ENCODE assay signal across 8 mouse cellular contexts in the genomic region with DNA sequence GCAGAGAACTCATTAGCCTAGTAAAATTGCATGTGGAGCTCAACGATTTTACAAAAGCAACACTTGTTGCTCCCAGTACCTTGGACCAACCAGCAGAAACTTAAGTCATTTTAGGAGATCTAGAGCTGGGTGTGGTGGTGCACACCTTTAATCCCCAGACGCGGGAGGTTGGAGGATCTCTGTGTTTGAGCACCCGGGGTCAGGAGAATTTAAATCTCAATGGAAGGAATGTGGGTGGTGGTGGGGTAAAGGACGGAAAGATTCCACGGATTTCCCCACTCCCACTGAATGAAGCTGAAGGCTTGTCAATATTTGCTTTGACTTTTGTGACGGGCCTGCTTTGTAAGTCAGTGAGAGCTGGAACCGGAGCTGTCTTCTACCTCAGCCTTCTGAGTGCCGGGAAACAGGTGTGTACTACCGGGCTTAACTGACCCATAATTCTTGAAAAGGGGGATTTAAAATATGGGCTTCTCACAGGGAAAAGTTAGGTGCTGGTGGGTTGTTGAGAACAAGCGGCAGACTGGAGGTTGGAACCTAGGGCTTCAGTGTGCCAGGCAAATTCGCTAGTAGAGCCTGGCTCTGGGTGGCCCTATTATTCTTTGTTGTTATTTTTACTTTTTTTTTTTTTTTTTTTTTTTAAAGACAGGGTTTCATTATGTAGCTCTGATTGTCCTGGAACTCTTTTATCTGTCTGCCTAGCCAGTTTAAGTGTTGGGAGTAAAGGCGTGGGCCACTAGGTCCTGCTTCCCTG. TPM values are rescaled to one million over a fixed set of nuclear protein-coding genes. Genes with fewer than 3 reads are reported as not detected.
A peak's percentile ranks its signal among the peaks of the same experiment; 100 is the strongest.
DNase-seq lines count a peak whose midpoint lies in the region; ATAC-seq and TF ChIP-seq lines count a peak whose summit lies in the region.

No protein-coding gene starts in this region.

- 55% methylated on average over 13 of the region's 13 CpGs for whole genome bisulfite sequencing in heart, embryonic 12.5 days
- 43% methylated on average over 13 of the region's 13 CpGs for WGBS in intestine, embryonic 14.5 days
- WGBS in neural tube, embryonic 12.5 days, result 25% methylated on average over 13 of the region's 13 CpGs

- no peak overlapping the region for H3K27ac ChIP-seq in heart, embryonic 12.5 days (ENCODE audit: poor library complexity, severe bottlenecking)
- H3K27ac ChIP-seq in intestine, embryonic 14.5 days (ENCODE audit: low read depth), result no peak overlapping the region
- H3K27ac ChIP-seq in neural tube, embryonic 12.5 days, result no peak overlapping the region

- no peak overlapping the region for H3K9ac ChIP-seq in heart, embryonic 12.5 days
- no peak overlapping the region for H3K9ac ChIP-seq in intestine, embryonic 14.5 days (ENCODE audit: low read length)
- H3K9ac ChIP-seq in neural tube, embryonic 12.5 days, result no peak overlapping the region

- no peak for TF ChIP-seq POLR2A in brain, embryonic 14.5 days (IDR thresholded peaks at IDR 0.05; ENCODE audit: borderline replicate concordance, extremely low read depth, insufficient read depth, insufficient read length, poor library complexity, severe bottlenecking)

- TF ChIP-seq CTCF in brain, embryonic 14.5 days (IDR thresholded peaks at IDR 0.05; ENCODE audit: borderline replicate concordance, extremely low read depth, insufficient read depth, insufficient read length), result no peak

- H3K4me1 ChIP-seq in heart, embryonic 12.5 days (replicated peaks), result peaks cover 10% of the 10 kb centered on the region; the same call in 1 of the 2 replicates
- H3K4me1 ChIP-seq in intestine, embryonic 14.5 days (replicated peaks; ENCODE audit: control insufficient read depth, insufficient read depth, low read length), result peaks cover 17% of the 10 kb centered on the region; the same call in 1 of the 2 replicates
- peaks cover 11% of the 10 kb centered on the region for H3K4me1 ChIP-seq in neural tube, embryonic 12.5 days

- H3K36me3 ChIP-seq in heart, embryonic 12.5 days, result peaks cover 12% of the 10 kb centered on the region
- peaks cover 21% of the 10 kb centered on the region for H3K36me3 ChIP-seq in intestine, embryonic 14.5 days (ENCODE audit: control insufficient read depth, insufficient read depth, low read length)
- peaks cover 7% of the 10 kb centered on the region for H3K36me3 ChIP-seq in neural tube, embryonic 12.5 days

- no peaks in the 10 kb centered on the region for H3K9me3 ChIP-seq in heart, embryonic 12.5 days (replicated peaks)
- no peaks in the 10 kb centered on the region for H3K9me3 ChIP-seq in intestine, embryonic 14.5 days (ENCODE audit: control insufficient read depth, low read length)
- no peaks in the 10 kb centered on the region for H3K9me3 ChIP-seq in neural tube, embryonic 12.5 days

- DNase-seq in heart, adult 11 months, result no peak
- peak; percentile 7 for DNase-seq in brain, embryonic 14.5 days (ENCODE audit: low read depth)
- DNase-seq in intestine, embryonic 14.5 days (ENCODE audit: low spot score), result no peak
- no peak for DNase-seq in layer of hippocampus, adult 18-20 months (ENCODE audit: low spot score in 2 of 2)
- DNase-seq in left cerebral cortex, adult 9 months (ENCODE audit: low spot score in 2 of 2), result no peak
- no peak for DNase-seq in gastrocnemius, adult 18-20 months (ENCODE audit: low spot score)

- no peak for ATAC-seq in heart, embryonic 12.5 days (ENCODE audit: insufficient number of reproducible peaks, low FRiP score)
- no peak for ATAC-seq in intestine, embryonic 14.5 days (replicated peaks; ENCODE audit: low FRiP score, low TSS enrichment, low read depth)
- ATAC-seq in neural tube, embryonic 12.5 days (ENCODE audit: low FRiP score, low read depth), result no peak

- H3K4me2 ChIP-seq in heart, embryonic 12.5 days, result peak overlapping the region; percentile 77
- peak overlapping the region; percentile 65 for H3K4me2 ChIP-seq in intestine, embryonic 14.5 days (ENCODE audit: low read length)
- peak overlapping the region; percentile 73 for H3K4me2 ChIP-seq in neural tube, embryonic 12.5 days (replicated peaks)

- H3K27me3 ChIP-seq in heart, embryonic 12.5 days (replicated peaks), result no peaks in the 10 kb centered on the region
- H3K27me3 ChIP-seq in intestine, embryonic 14.5 days (replicated peaks; ENCODE audit: control insufficient read depth, insufficient read depth, low read length), result no peaks in the 10 kb centered on the region
- H3K27me3 ChIP-seq in neural tube, embryonic 12.5 days (replicated peaks), result no peaks in the 10 kb centered on the region

- no peak overlapping the region for H3K4me3 ChIP-seq in heart, embryonic 12.5 days
- H3K4me3 ChIP-seq in intestine, embryonic 14.5 days (ENCODE audit: low read depth, low read length), result 0 out of 2 replicates have a peak overlapping the region, but pooled peaks have one; percentile 97
- peak overlapping the region; percentile 96; the same call in 1 of the 2 replicates for H3K4me3 ChIP-seq in neural tube, embryonic 12.5 days

RNA-seq across cellular contexts. Expression of a gene that starts 1.2 kb away (rescaled TPM):
- 33.0 and 34.6 TPM in 2 replicates for polyA plus RNA-seq in heart, embryonic 12.5 days (2016; fragmentation: Nextera tagmentation; extraction: Ambion mirVana)
- polyA plus RNA-seq in brain, embryonic 14.5 days (2012; rRNA removed), result 18.1 and 20.2 TPM in 2 replicates
- polyA plus RNA-seq in intestine, embryonic 14.5 days (2014; fragmentation: Nextera tagmentation; extraction: Ambion mirVana), result 39.1 and 46.6 TPM in 2 replicates
- 39.2 and 41.3 TPM in 2 replicates for polyA plus RNA-seq in neural tube, embryonic 12.5 days (2016; fragmentation: Nextera tagmentation; extraction: Ambion mirVana)
- 10 to 100 TPM; 27.0 to 28.6 TPM for total RNA-seq in layer of hippocampus, adult 18-20 months (2021)
- total RNA-seq in gastrocnemius, adult 18-20 months (2021), result 10 to 100 TPM; 11.1 to 11.8 TPM

RNA-seq across cellular contexts. Expression of a gene that starts 33.6 kb away (rescaled TPM):
- 4.9 and 5.7 TPM in 2 replicates for polyA plus RNA-seq in heart, embryonic 12.5 days (2016; fragmentation: Nextera tagmentation; extraction: Ambion mirVana)
- 3.0 and 3.8 TPM in 2 replicates for polyA plus RNA-seq in brain, embryonic 14.5 days (2012; rRNA removed)
- polyA plus RNA-seq in intestine, embryonic 14.5 days (2014; fragmentation: Nextera tagmentation; extraction: Ambion mirVana), result 3.0 and 3.4 TPM in 2 replicates
- polyA plus RNA-seq in neural tube, embryonic 12.5 days (2016; fragmentation: Nextera tagmentation; extraction: Ambion mirVana), result 18.1 and 18.2 TPM in 2 replicates
- total RNA-seq in layer of hippocampus, adult 18-20 months (2021), result 10 to 100 TPM in 1 of 2 experiments, 1 to 10 TPM in 1; 8.9 to 13.0 TPM
- 1 to 10 TPM in 1 of 2 experiments, under 1 TPM in 1; 0.48 to 1.5 TPM for total RNA-seq in gastrocnemius, adult 18-20 months (2021)
